Mouse (Mus musculus) lung, adult 2 months (tissue): ENCODE results near the gene Celf1.

Source experiments
- CTCF ChIP-seq: fragments of 200-500 bp; IDR thresholded peaks from 2 replicates; pipeline ENCODE4 v1.5.1; 2011; ENCODE audit warnings: mild to moderate bottlenecking, low read length, control low read depth; ENCODE audit not compliant: insufficient read depth
- POLR2A ChIP-seq: fragments of 200-500 bp; IDR thresholded peaks from 2 replicates; pipeline ENCODE4 v1.6.1; 2011; ENCODE audit warnings: low read depth, mild to moderate bottlenecking, control low read depth, low read length, borderline replicate concordance; ENCODE audit errors: extremely low read depth

GRCm38 (mm10) chr2:90986055-90986454, 45.9 kb downstream of the Celf1 start:
- TF ChIP-seq CTCF (no peak), POLR2A (no peak)
